8 mouse cellular contexts compared by ENCODE assay signal in genomic region chr8:71366771-71367528, GRCm38 (mm10). TPM values are rescaled to one million over a fixed set of nuclear protein-coding genes. Genes with fewer than 3 reads are reported as not detected.
DNase-seq lines count a peak whose midpoint lies in the region; ATAC-seq and TF ChIP-seq lines count a peak whose summit lies in the region.

Gene Use1, plus strand, starts transcription at chr8:71366848.

- no peaks in the 10 kb centered on the region for H3K9me3 ChIP-seq in embryonic facial prominence, embryonic 14.5 days (ENCODE audit: control insufficient read depth, low read length)
- H3K9me3 ChIP-seq in limb, embryonic 14.5 days (ENCODE audit: control insufficient read depth, low read length), result no peaks in the 10 kb centered on the region
- H3K9me3 ChIP-seq in midbrain, postnatal 0 days (ENCODE audit: low read length), result no peaks in the 10 kb centered on the region

- no peak for TF ChIP-seq CTCF in midbrain, postnatal 0 days (IDR thresholded peaks at IDR 0.05)

- H3K27me3 ChIP-seq in embryonic facial prominence, embryonic 14.5 days (replicated peaks; ENCODE audit: control insufficient read depth, insufficient read depth, low read length), result no peaks in the 10 kb centered on the region
- no peaks in the 10 kb centered on the region for H3K27me3 ChIP-seq in limb, embryonic 14.5 days (ENCODE audit: control insufficient read depth, insufficient read depth, low read length)
- no peaks in the 10 kb centered on the region for H3K27me3 ChIP-seq in midbrain, postnatal 0 days (ENCODE audit: insufficient read depth, low read length)

- peak within 1 kb of the TSS; percentile 95 for H3K27ac ChIP-seq in embryonic facial prominence, embryonic 14.5 days (replicated peaks; ENCODE audit: low read depth, low read length)
- peak within 1 kb of the TSS; percentile 90 for H3K27ac ChIP-seq in limb, embryonic 14.5 days (replicated peaks; ENCODE audit: low read depth, low read length)
- peak within 1 kb of the TSS; percentile 91 for H3K27ac ChIP-seq in midbrain, postnatal 0 days (ENCODE audit: low read depth, low read length)

- peaks cover 16% of the 10 kb centered on the region for H3K4me1 ChIP-seq in embryonic facial prominence, embryonic 14.5 days (ENCODE audit: control insufficient read depth, insufficient read depth, low read length)
- peaks cover 10% of the 10 kb centered on the region for H3K4me1 ChIP-seq in limb, embryonic 14.5 days (ENCODE audit: control insufficient read depth, insufficient read depth, low read length)
- H3K4me1 ChIP-seq in midbrain, postnatal 0 days (ENCODE audit: insufficient read depth, low read length), result peaks cover 8% of the 10 kb centered on the region; the same call in 1 of the 2 replicates

- DNase-seq in 3134 (ENCODE audit: extremely low read depth, insufficient read length, low spot score), result peak; percentile 95
- DNase-seq in adrenal gland, postnatal 36 days, result peak; percentile 94 to 96
- DNase-seq in embryonic facial prominence, embryonic 14.5 days (ENCODE audit: low spot score), result peak; percentile 98
- peak; percentile 95 for DNase-seq in heart, adult 8-10 months (ENCODE audit: low spot score)
- peak; percentile 96 for DNase-seq in kidney, adult 9 months
- DNase-seq in limb, embryonic 14.5 days (ENCODE audit: low spot score), result peak; percentile 96
- peak; percentile 94 for DNase-seq in midbrain, postnatal 0 days (ENCODE audit: low spot score)
- DNase-seq in spleen, postnatal 14 days (ENCODE audit: low spot score in 2 of 2), result peak; percentile 74 to 83

- H3K36me3 ChIP-seq in embryonic facial prominence, embryonic 14.5 days (ENCODE audit: control insufficient read depth, insufficient read depth, low read length), result peaks cover 12% of the 10 kb centered on the region
- peaks cover 15% of the 10 kb centered on the region for H3K36me3 ChIP-seq in limb, embryonic 14.5 days (ENCODE audit: control insufficient read depth, insufficient read depth, low read length)
- H3K36me3 ChIP-seq in midbrain, postnatal 0 days (ENCODE audit: insufficient read depth, low read length), result peaks cover 6% of the 10 kb centered on the region; the same call in 1 of the 2 replicates

- peak; percentile 83 for ATAC-seq in embryonic facial prominence, embryonic 14.5 days (ENCODE audit: low read depth)
- peak; percentile 85 for ATAC-seq in limb, embryonic 14.5 days (ENCODE audit: low FRiP score, low read depth)
- ATAC-seq in midbrain, postnatal 0 days (ENCODE audit: low FRiP score), result peak; percentile 82

- no peak for TF ChIP-seq POLR2A in limb, embryonic 14.5 days (IDR thresholded peaks at IDR 0.05; ENCODE audit: borderline replicate concordance, extremely low read depth, insufficient read depth, insufficient read length)

- peak within 1 kb of the TSS; percentile 69 for H3K4me3 ChIP-seq in embryonic facial prominence, embryonic 14.5 days (ENCODE audit: low read depth, low read length)
- peak within 1 kb of the TSS; percentile 66 for H3K4me3 ChIP-seq in limb, embryonic 14.5 days (replicated peaks; ENCODE audit: low read length)
- H3K4me3 ChIP-seq in midbrain, postnatal 0 days (ENCODE audit: low read depth, low read length), result peak within 1 kb of the TSS; percentile 62

- H3K9ac ChIP-seq in embryonic facial prominence, embryonic 14.5 days (ENCODE audit: low read depth, low read length), result peak within 1 kb of the TSS; percentile 77
- H3K9ac ChIP-seq in limb, embryonic 14.5 days (ENCODE audit: low read depth, low read length, severe bottlenecking), result peak within 1 kb of the TSS; percentile 65
- peak within 1 kb of the TSS; percentile 69 for H3K9ac ChIP-seq in midbrain, postnatal 0 days (replicated peaks; ENCODE audit: low read length, poor library complexity, severe bottlenecking)

- peak within 1 kb of the TSS; percentile 77 for H3K4me2 ChIP-seq in embryonic facial prominence, embryonic 14.5 days (ENCODE audit: low read depth, low read length)
- H3K4me2 ChIP-seq in limb, embryonic 14.5 days (replicated peaks; ENCODE audit: low read depth, low read length, severe bottlenecking), result peak within 1 kb of the TSS; percentile 66
- peak within 1 kb of the TSS; percentile 91 for H3K4me2 ChIP-seq in midbrain, postnatal 0 days (ENCODE audit: low read depth, low read length, poor library complexity, severe bottlenecking)

- under 1% methylated on average over 51 of the region's 56 CpGs for WGBS in embryonic facial prominence, embryonic 14.5 days
- WGBS in limb, embryonic 14.5 days, result under 1% methylated on average over 51 of the region's 56 CpGs
- WGBS in midbrain, postnatal 0 days, result under 1% methylated on average over 56 of the region's 56 CpGs

RNA-seq across cellular contexts. Expression of gene Use1, which starts in this region (rescaled TPM):
- 100 to 1,000 TPM; 192 to 200 TPM for total RNA-seq in adrenal gland, postnatal 36 days (2021)
- 106 and 115 TPM in 2 replicates for polyA plus RNA-seq in embryonic facial prominence, embryonic 14.5 days (2014; fragmentation: Nextera tagmentation; extraction: Ambion mirVana)
- total RNA-seq in heart, adult 8-10 months (2022), result 100 to 1,000 TPM; 176 to 184 (median 181) TPM
- 158 and 189 TPM in 2 replicates for polyA plus RNA-seq in limb, embryonic 14.5 days (2012; rRNA removed)
- polyA plus RNA-seq in limb, embryonic 14.5 days (2014; fragmentation: Nextera tagmentation; extraction: Ambion mirVana), result 114 and 128 TPM in 2 replicates
- total RNA-seq in midbrain, postnatal 0 days (2014; rRNA removed), result 131 and 140 TPM in 2 replicates
- polyA plus RNA-seq in midbrain, postnatal 0 days (2015; fragmentation: Nextera tagmentation; extraction: Ambion mirVana), result 132 and 136 TPM in 2 replicates

Comparison
In these comparisons a context has a peak if more than half of its experiments do, and no peak if none do; other contexts are left out.
1. Peak in every context shown above with its lines: DNase-seq, ATAC-seq, H3K4me3 ChIP-seq and H3K27ac ChIP-seq.